Mouse (Mus musculus): ENCODE measurements around the gene Capn12.

DNA sequence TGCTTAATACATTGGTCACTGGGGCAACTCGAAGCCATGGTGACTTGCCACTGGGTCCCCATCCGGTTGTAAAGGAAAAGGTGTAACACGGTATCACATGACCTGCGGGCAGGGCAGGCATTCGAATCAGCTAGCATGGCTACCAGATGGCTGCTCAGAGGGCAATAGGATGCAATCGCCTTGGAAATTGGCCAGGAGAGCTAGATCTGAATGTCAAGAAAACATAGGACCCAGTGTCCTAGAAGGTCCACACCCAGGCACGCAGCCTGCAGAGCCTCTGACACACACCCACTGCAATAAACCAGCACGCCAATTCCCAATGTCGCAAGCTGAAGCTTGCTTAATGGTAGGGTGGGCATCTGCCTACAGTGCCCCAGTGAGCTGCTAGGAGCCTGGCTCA lies 42.9 kb upstream of the Capn12 start:
- TF ChIP-seq CTCF (IDR thresholded peaks at IDR 0.05; ENCODE audit: control insufficient read depth, insufficient read depth, insufficient replicate concordance, low read depth, low read length) (no peak), POLR2A (IDR thresholded peaks at IDR 0.05; ENCODE audit: control insufficient read depth, low read depth, low read length) (no peak)

Data from testis, adult 2 months (tissue).